Mouse (Mus musculus): ENCODE measurements around the gene AC134908.4.
"Not testable (repeated sequence)": the region's sequence is repeated elsewhere in the genome, so short reads cannot be mapped to it uniquely, and the experiment has no call there.

AC134908.4 gene

DNA sequence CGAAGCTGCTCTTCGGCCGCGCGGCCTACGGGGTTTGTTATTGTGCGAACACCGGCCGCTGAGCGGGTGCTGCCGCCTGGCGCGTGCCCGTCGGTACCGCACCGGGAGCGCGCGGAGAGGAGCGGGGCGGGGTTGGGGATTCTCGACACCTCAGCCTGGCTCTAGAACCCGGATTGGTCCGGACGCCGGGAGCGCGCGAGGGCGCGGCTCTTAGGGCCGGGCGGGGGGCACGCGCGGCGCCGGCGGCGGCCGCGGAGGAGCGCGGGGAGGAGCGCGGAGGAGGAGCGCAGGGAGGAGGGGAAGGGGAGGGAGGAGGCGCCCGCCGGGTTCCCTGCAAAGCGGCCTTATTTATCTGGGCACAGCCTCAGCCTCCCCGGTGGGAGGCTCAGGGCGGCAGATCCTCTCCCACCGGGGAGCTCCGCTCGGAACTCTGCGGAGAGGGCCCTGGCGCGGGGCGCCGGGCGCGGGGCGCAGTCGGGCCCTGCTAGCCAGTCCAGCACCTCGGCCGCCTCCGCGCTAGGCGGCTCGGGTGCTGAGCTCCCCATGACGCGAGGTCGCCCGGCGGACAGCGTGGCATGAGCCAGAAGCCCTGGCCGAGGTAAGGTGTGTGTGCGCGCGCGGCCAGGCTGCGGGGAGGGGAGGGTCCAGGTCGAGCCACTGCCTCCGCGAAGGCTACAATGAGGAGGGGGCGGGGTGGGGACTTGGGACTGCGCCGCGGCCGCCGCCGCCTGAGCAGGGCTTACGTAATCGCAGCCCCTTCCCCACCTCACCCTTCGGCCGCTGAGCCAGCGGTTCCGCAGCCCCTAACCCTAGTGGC is 13.5 kb upstream of the AC134908.4 start, which contains the start of gene Fbxl16:
Fbxl16 (plus strand) TSS at position 297 of the 817 bp plus-strand sequence.
- no peak for DNase-seq (ENCODE audit: low read depth, low spot score)

- no peak for DNase-seq (ENCODE audit: low read depth, low spot score)
Observed at GRCm38 (mm10) chr17:25808028-25808427, 12.6 kb upstream of the AC134908.4 start.

- not testable (repeated sequence) for DNase-seq (ENCODE audit: low read depth, low spot score)
Observed at GRCm38 (mm10) chr17:25807452-25807851, 12.0 kb upstream of the AC134908.4 start.

DNA sequence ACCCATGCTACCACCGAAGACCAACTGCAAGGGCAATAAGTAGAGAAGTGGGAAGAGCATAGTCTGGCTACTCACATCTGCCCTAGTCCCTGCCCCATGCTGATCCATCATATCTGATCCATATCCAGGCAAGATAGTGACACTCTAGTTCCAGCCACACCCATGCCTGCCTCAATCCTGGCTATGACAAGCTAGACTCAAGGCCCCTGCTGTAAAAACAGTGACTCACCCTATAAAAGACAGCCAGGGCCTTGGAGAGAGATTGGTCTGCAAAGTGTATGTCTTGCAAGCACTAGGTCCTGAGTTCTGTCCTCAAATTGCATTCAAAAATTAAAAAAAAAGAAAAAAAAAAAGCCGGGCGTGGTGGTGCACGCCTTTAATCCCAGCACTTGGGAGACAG is 11.0 kb upstream of the AC134908.4 start:
- no peak for DNase-seq (ENCODE audit: low read depth, low spot score)

- DNase-seq (ENCODE audit: low read depth, low spot score): peak; percentile 59
Observed at GRCm38 (mm10) chr17:25802825-25803517, 7.5 kb upstream of the AC134908.4 start.

DNA sequence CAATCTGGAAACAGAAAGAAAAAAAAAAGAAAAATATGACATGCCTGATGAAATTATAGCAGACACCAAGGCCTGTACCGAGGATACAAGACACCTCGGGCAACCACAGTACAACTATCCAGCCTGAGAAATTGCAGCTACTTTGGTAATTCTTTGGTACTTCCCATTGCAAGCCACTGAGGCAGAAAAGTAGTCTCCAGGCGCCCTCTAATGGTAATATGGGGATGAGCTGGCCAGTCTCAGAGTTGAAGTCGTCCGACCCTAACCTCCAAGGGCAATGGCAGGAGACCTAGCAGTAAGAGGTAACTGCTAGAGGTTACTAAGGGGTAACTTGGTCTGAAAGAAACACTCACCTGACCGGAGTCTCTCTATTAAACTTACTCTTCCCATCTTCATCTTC is 5.6 kb upstream of the AC134908.4 start:
- DNase-seq (ENCODE audit: low read depth, low spot score): peak; percentile 56

DNA sequence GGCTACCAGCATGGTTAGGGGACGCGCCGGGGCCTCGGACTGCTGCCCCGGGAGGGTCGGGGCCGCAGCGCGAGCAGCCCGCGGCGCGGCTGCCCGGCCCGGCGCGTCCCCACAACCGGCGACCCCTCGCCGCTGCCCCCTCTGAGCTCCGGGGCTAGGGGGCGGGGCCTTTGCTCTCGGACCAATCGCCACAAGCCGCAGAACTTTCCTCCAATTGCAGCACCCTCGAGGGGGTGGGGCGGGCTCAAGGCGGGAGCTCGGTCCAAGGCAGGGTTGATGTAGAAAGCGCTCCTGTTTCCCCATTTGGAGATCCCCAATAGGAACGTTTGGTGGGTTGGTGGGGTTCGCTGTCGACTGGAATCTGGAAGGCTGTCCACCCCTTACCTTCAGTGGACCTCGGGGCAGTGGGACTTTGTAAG is 1.5 kb upstream of the AC134908.4 start, which contains the start of gene Metrn:
Metrn (minus strand) TSS at position 186 of the 419 bp plus-strand sequence.
- DNase-seq (ENCODE audit: low read depth, low spot score): peak; percentile 83

- DNase-seq (ENCODE audit: low read depth, low spot score): no peak
Observed at GRCm38 (mm10) chr17:25796211-25796771, 832 bp upstream of the AC134908.4 start.

DNA sequence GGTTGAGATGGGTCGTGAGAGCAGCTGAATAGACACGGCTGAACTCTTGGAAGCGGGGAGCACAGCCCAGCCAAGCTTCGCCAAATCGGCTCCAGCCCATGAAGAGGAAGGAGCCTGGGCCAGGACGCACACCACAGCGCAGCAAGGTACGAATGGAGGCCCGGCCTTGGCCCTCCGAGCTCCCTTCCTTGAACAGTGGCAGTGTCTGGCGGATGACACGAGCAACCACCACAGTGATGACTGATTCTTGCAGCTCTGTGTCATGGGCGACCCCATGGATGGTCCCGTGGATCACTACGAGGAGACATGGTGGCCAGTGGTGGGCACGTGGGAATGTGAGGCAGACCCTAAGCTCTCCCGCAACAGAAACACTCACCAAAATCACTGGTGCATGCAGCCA is 461 bp downstream of the AC134908.4 start:
- DNase-seq (ENCODE audit: low read depth, low spot score): no peak

DNA sequence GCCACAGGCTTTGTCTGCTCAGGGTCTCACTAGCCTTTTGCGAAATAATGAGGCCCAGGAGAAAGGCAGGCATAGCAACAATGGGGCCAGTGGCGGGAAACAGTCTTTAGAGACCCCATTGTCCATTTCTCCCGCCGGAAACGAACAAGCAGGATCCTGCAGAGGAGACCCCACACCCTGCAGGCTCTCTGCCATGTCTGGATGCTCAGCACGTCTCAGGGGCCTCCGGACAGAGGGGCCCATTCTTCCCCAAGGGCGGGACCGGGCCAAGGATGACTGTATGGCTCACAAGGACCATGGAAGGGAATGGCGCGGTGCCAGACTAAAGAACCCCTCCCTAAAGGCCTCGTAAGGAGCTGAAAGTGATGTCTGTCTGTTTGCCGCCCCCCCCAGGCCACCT is 1.3 kb downstream of the AC134908.4 start:
- no peak for DNase-seq (ENCODE audit: low read depth, low spot score)

- peak; percentile 42 for DNase-seq (ENCODE audit: low read depth, low spot score)
Observed at GRCm38 (mm10) chr17:25792615-25793014, 2.8 kb downstream of the AC134908.4 start, which contains the start of gene Fam173a. Fam173a (minus strand) TSS chr17:25792901.

DNA sequence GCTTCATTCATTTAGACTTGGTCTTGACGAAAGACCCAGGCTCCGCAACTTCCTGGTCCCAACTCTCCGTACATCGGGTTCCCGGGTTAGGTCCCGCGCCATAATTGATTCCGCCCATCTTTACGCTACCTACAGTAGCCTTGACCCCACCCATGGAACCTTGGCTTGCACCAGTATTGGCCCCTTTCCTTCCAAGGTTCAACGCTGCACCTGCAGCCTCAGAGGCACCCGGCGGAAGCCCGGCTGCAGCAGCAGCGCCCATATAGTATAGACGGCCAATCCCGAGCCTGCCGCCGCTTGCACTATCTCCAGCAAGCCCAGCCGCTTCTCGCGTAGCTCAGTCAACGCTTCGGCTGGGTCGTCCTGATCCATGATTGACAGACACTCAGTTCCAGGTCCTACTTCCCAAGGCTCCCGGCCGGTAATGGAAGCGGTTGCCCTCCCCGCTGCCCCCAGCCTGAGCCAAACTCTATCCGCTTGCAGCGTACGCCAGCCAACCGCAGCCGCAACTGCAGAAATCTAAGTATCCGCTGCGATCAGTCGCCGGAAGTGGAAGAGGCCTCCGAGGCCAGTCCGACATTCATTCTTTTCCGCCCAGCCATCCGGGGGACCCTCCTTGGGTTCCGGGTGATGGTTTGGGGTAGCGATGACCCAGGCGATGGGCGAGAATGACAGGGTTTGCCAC is 3.5 kb downstream of the AC134908.4 start:
- peak; percentile 69 for DNase-seq (ENCODE audit: low read depth, low spot score)

DNA sequence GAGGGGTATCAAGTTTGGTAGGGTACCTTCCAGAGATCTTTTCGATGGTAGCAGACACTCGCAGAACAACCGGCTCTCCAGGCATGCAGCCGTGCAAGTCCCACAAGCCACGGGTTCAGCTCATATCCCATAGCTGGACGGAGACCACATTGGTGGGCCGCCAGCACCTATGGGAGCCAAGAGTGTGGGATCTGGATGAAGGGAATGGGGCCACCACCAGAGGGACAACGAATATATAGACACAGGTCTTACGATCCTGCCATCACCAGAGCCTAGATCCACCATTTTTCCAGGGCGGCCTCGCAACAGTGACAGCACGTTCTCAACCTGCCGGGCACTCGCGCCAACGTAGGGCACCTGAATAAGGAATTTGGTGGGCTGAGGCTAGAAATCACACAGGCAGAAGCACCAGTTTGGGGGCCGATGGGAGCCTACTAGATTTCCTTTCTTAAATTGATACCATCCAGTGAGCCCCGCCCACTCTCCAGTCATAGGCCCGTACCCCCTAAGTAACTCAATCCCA is 4.1 kb downstream of the AC134908.4 start:
- DNase-seq (ENCODE audit: low read depth, low spot score): no peak

- no peak for DNase-seq (ENCODE audit: low read depth, low spot score)
Observed at GRCm38 (mm10) chr17:25786781-25787504, 8.5 kb downstream of the AC134908.4 start.

DNA sequence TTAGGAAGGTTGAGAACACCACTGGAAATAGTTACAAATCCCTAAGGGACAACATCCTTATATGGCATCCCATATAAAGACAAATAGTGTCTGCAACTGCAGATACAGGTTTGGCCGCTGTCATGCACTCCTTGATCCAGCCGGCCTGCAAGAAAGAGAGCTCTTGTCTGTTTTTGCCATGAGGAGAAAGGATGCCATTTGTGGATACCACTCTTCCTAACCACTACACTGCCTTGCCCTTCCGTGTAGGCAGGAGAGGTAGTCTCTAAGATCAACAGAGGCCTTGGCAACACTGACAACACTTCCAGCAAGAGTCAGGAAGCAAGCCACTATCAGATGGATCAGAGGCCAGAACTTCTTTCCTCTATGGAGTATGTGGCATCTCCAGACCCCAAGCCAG is 9.2 kb downstream of the AC134908.4 start, which contains the start of gene Ccdc78:
Ccdc78 (plus strand) TSS at position 301 of the 400 bp plus-strand sequence.
- DNase-seq (ENCODE audit: low read depth, low spot score): no peak

DNA sequence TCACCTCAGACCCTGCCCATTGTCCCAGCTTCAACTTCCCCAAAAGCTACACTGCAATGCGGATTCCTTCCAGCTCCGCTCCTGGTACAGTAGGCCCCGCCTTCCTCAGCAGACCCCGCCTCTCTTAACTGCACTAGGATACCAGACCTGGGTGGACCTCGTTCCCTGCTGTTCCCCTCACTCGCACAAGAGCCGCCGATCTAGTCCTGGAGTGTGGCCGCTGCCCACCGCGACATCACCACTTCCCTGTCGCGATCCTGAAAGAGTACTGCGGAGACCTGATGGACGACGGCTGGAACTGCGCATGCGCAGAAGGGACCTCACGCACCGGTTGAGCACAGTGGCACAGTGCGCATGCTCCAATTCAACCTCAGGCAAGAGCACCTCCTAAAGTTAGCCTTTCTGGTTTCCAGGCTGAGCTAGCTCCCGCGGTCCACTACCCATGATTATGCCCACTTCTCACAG is 10.1 kb downstream of the AC134908.4 start, which contains the start of gene Haghl:
Haghl (minus strand) TSS at position 393 of the 465 bp plus-strand sequence.
- DNase-seq (ENCODE audit: low read depth, low spot score): peak; percentile 98

GRCm38 (mm10) chr17:25783861-25784574 is 11.4 kb downstream of the AC134908.4 start:
- no peak for DNase-seq (ENCODE audit: low read depth, low spot score)

GRCm38 (mm10) chr17:25783086-25783485 is 12.4 kb downstream of the AC134908.4 start:
- no peak for DNase-seq (ENCODE audit: low read depth, low spot score)

DNA sequence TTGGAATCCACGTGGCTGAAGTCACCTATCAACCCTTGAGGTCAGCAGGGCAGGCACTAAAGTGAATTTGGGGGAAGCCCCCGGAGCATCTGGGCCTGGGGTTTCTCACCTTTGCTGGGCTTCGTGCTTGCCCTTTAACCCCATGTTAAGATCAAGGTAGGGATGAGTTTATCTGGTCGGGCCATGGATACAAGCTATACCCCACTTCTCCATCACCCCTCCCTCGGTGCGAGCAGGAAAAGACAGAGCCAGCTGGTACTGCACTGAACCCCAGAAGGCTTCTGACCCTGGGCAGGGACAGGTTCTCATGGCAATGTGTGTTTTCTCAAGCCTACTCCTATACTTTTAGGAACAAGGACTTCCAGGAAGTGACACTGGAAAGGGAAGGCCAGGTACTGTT is 14.1 kb downstream of the AC134908.4 start:
- no peak for DNase-seq (ENCODE audit: low read depth, low spot score)

- DNase-seq (ENCODE audit: low read depth, low spot score): no peak
Observed at GRCm38 (mm10) chr17:25777948-25778347, 17.5 kb downstream of the AC134908.4 start.

All from embryo, embryonic 11.5 days (tissue).